Mouse (Mus musculus) hindbrain, embryonic 10.5 days (tissue): ENCODE measurements around the gene Tmco3. TPM values are rescaled to one million over a fixed set of nuclear protein-coding genes. Genes with fewer than 3 reads are reported as not detected.
A peak's percentile ranks its signal among the peaks of the same experiment; 100 is the strongest.

Experiments
- DNase-seq: peaks from one replicate; pipeline ENCODE4 v3.0.0-alpha.2; 2017; ENCODE audit warnings: low spot score
- H3K27ac ChIP-seq: fragments of 300-500 bp; sonication (generic); 2 replicates; pipeline ENCODE4 v1.5.1; 2016; ENCODE audit warnings: mild to moderate bottlenecking, moderate library complexity
- H3K27me3 ChIP-seq: fragments of 300-500 bp; sonication (generic); 2 replicates; pipeline ENCODE4 v1.6.1; 2016; ENCODE audit warnings: mild to moderate bottlenecking; ENCODE audit not compliant: poor library complexity, insufficient read depth, severe bottlenecking
- H3K36me3 ChIP-seq: fragments of 300-500 bp; sonication (generic); 2 replicates; pipeline ENCODE4 v1.6.1; 2016; ENCODE audit warnings: mild to moderate bottlenecking, moderate library complexity
- H3K4me1 ChIP-seq: fragments of 300-500 bp; sonication (generic); replicated peaks from 2 replicates; pipeline ENCODE4 v1.6.1; 2016; ENCODE audit warnings: mild to moderate bottlenecking
- H3K4me3 ChIP-seq: fragments of 300-500 bp; sonication (generic); 2 replicates; pipeline ENCODE4 v1.5.1; 2016; ENCODE audit warnings: mild to moderate bottlenecking, moderate library complexity
- H3K9me3 ChIP-seq: fragments of 300-500 bp; sonication (generic); 2 replicates; pipeline ENCODE4 v1.6.1; 2016; ENCODE audit warnings: mild to moderate bottlenecking, moderate library complexity
- WGBS: fragments of 180-500 bp; shearing (Covaris S2); methylation state at CpG from one replicate; pipeline ENCODE4 v1.1.7; 2016; 5-methylcytosine and 5-hydroxymethylcytosine counted together
- polyA plus RNA-seq: library from polyadenylated mRNA; unstranded; fragments of >200 nt; fragmentation: Nextera tagmentation; extraction: Ambion mirVana; gene quantifications from 2 replicates; pipeline ENCODE4 v1.2.1, GENCODE M21; 2016

Gene Tmco3
- polyA plus RNA-seq, 1 experiment from 2014 or later, result 40.9 TPM

- Histone ChIP-seq H3K27me3 (no peaks in the 10 kb centered on the region), H3K4me1 (no peaks in the 10 kb centered on the region), H3K4me3 (no peak overlapping the region), H3K9me3 (no peaks in the 10 kb centered on the region), H3K36me3 (peaks cover 100% of the 10 kb centered on the region), H3K27ac (no peak overlapping the region)
- WGBS, result 91% methylated on average over 9 of the region's 9 CpGs
- no peak for DNase-seq
These were observed 65.3 kb downstream of the Tmco3 start for GRCm38 (mm10) chr8:13353155-13353833.

- Histone ChIP-seq H3K36me3 (peaks cover 100% of the 10 kb centered on the region), H3K9me3 (no peaks in the 10 kb centered on the region)
These were observed 65.9 kb downstream of the Tmco3 start for GRCm38 (mm10) chr8:13353883-13354282.

GRCm38 (mm10) chr8:13356221-13356620, 68.2 kb downstream of the Tmco3 start:
- WGBS, result 92% methylated on average over 6 of the region's 6 CpGs
- Histone ChIP-seq H3K4me1 (no peaks in the 10 kb centered on the region), H3K36me3 (peaks cover 100% of the 10 kb centered on the region), H3K4me3 (no peak overlapping the region), H3K27ac (no peak overlapping the region), H3K27me3 (no peaks in the 10 kb centered on the region), H3K9me3 (peaks cover 1% of the 10 kb centered on the region; the same call in 1 of the 2 replicates)
- DNase-seq, result no peak

More at GRCm38 (mm10) chr8:13353883-13354282, 65.9 kb downstream of the Tmco3 start:
- Histone ChIP-seq H3K4me1 (no peaks in the 10 kb centered on the region), H3K4me3 (no peak overlapping the region), H3K27ac (no peak overlapping the region), H3K27me3 (no peaks in the 10 kb centered on the region)
- no peak for DNase-seq
- WGBS, result 90% methylated on average over 4 of the region's 4 CpGs

GRCm38 (mm10) chr8:13356681-13357080, 68.7 kb downstream of the Tmco3 start:
- Histone ChIP-seq H3K36me3 (peaks cover 100% of the 10 kb centered on the region), H3K27me3 (no peaks in the 10 kb centered on the region), H3K4me3 (no peak overlapping the region), H3K27ac (no peak overlapping the region), H3K4me1 (no peaks in the 10 kb centered on the region), H3K9me3 (peaks cover 6% of the 10 kb centered on the region)
- 90% methylated on average over 10 of the region's 10 CpGs for WGBS
- DNase-seq, result no peak

GRCm38 (mm10) chr8:13360213-13360612, 72.2 kb downstream of the Tmco3 start:
- peaks cover 100% of the 10 kb centered on the region for H3K36me3 ChIP-seq
- 95% methylated on average over 7 of the region's 7 CpGs for WGBS
- H3K27me3 ChIP-seq, result no peaks in the 10 kb centered on the region
- H3K4me3 ChIP-seq, result no peak overlapping the region
- no peaks in the 10 kb centered on the region for H3K4me1 ChIP-seq
- H3K9me3 ChIP-seq, result peaks cover 9% of the 10 kb centered on the region
- no peak for DNase-seq
- no peak overlapping the region for H3K27ac ChIP-seq

GRCm38 (mm10) chr8:13361865-13362264, 73.9 kb downstream of the Tmco3 start:
- H3K36me3 ChIP-seq, result peaks cover 100% of the 10 kb centered on the region
- no peak overlapping the region for H3K4me3 ChIP-seq
- no peak overlapping the region for H3K27ac ChIP-seq
- H3K9me3 ChIP-seq, result peaks cover 9% of the 10 kb centered on the region
- DNase-seq, result peak; percentile 19
- H3K27me3 ChIP-seq, result no peaks in the 10 kb centered on the region
- H3K4me1 ChIP-seq, result no peaks in the 10 kb centered on the region
- WGBS, result 98% methylated on average over 6 of the region's 6 CpGs

Other genes starting within 250 kb of the Tmco3 start
- gene Proz, start 227.3 kb upstream of the Tmco3 start, polyA plus RNA-seq, result 0.24 and 0.50 TPM in 2 replicates
- 58.4 and 63.5 TPM in 2 replicates for gene Pcid2, start 182.7 kb upstream of the Tmco3 start, polyA plus RNA-seq
- gene Cul4a, start 182.6 kb upstream of the Tmco3 start, polyA plus RNA-seq, result 72.8 and 83.9 TPM in 2 replicates
- gene Lamp1, start 129.0 kb upstream of the Tmco3 start, polyA plus RNA-seq, result 218 and 231 TPM in 2 replicates
- gene Grtp1, start 87.6 kb upstream of the Tmco3 start, polyA plus RNA-seq, result 14.5 and 16.5 TPM in 2 replicates
- 0.25 and 0.73 TPM in 2 replicates for gene Adprhl1, start 34.0 kb upstream of the Tmco3 start, polyA plus RNA-seq
- gene Dcun1d2, start 59 bp upstream of the Tmco3 start, polyA plus RNA-seq, result 25.3 and 27.6 TPM in 2 replicates
- 162 and 186 TPM in 2 replicates for gene Tfdp1, start 50.6 kb downstream of the Tmco3 start, polyA plus RNA-seq
- gene Atp4b, start 108.6 kb downstream of the Tmco3 start, polyA plus RNA-seq, result 0.18 TPM in 1 of 2 replicates, not detected in the other
- 0.02 TPM in 1 of 2 replicates, not detected in the other for gene Grk1, start 116.9 kb downstream of the Tmco3 start, polyA plus RNA-seq
- gene Tmem255b, start 147.0 kb downstream of the Tmco3 start, polyA plus RNA-seq, result 0.27 and 0.56 TPM in 2 replicates
- gene Gas6, start 206.3 kb downstream of the Tmco3 start, polyA plus RNA-seq, result 12.9 and 15.8 TPM in 2 replicates